Mouse (Mus musculus): ENCODE measurements at regions not wholly inside any gene's neighbourhood (a gene's known extent, or its start where the extent isn't known, plus 50 kb on each side); places are given as distances from the start of the nearest gene placed in this dataset.

DNA sequence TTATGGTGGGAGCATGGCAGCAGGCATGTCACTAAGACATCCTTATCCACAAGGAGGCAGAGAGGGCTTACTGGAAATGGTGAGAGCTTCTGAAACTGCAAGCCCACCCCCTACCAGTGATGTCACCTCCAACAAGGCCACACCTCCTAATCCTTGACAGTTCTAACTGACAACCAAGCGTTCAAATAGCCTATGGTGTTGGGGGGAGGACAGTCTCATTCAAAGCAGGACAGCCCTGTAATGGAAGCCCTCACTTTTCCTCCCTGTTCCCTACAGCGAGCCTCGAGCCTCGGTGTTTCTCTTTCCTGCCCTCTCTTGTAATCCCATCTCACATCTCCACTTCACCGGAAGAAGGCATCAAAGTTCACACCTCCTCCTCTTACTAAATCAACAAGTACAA, 2290.6 kb upstream of the Gm7489 start:
- no peaks in the 10 kb centered on the region for H3K36me3 ChIP-seq
- H3K9me3 ChIP-seq = no peaks in the 10 kb centered on the region
- H3K27ac ChIP-seq (replicated peaks) = no peak overlapping the region
- no peak for ATAC-seq (ENCODE audit: low FRiP score, low read depth)
- H3K9ac ChIP-seq (replicated peaks) = no peak overlapping the region
- H3K4me1 ChIP-seq = peaks cover 8% of the 10 kb centered on the region
- H3K4me2 ChIP-seq (replicated peaks) = no peak overlapping the region
- H3K4me3 ChIP-seq = no peak overlapping the region
- 0 out of 2 replicates have a peak, but pooled peaks cover 4% of the 10 kb centered on the region for H3K27me3 ChIP-seq
- WGBS = 69% methylated on average over 5 of the region's 5 CpGs

DNA sequence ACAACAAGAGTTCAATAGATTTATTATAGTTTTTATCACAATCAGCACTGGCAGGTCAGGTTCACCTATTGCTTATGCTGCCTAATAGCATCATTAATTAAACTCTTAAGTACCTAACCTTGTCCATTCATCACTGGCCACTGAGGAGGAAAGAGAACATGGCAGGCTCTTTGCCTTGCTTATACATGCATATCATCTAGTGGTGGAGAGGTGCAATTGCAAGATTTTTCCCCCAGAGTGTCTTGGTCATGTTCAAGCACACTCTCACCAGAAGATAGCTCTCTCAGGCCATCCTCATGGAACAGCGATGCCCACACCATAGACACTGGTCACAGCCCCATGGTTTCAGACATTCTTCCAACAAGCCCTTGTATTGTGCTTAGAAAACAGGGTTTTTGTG, 2289.1 kb upstream of the Gm7489 start:
- Histone ChIP-seq H3K27ac (replicated peaks) (no peak overlapping the region), H3K27me3 (0 out of 2 replicates have a peak, but pooled peaks cover 2% of the 10 kb centered on the region), H3K9ac (replicated peaks) (no peak overlapping the region), H3K4me2 (replicated peaks) (no peak overlapping the region), H3K9me3 (no peaks in the 10 kb centered on the region), H3K4me3 (no peak overlapping the region), H3K36me3 (no peaks in the 10 kb centered on the region), H3K4me1 (peaks cover 8% of the 10 kb centered on the region)
- ATAC-seq (ENCODE audit: low FRiP score, low read depth) = 0 out of 2 replicates have a peak, but pooled peaks have one; percentile 10
- 84% methylated on average over 1 of the region's 1 CpGs for WGBS

DNA sequence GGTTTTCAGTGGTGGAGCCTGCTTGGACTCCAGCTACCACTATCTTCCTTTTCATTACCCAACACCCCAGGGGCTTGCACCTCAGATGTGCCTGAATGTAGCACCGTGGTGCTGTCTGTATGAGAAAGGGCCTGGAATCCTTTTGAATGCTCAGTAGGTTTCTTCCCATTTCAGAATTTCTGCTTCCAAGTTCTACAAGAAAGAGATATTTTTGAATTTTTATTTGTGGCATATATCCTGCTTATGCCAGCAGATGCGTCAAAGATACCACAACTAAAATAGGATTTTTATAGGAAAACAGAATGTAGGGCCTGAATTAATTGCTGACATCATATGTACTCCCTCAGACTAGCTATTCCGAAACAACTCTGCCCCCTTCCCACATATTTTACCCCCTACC, 2286.9 kb upstream of the Gm7489 start:
- no peaks in the 10 kb centered on the region for H3K36me3 ChIP-seq
- no peak overlapping the region for H3K4me2 ChIP-seq (replicated peaks)
- no peaks in the 10 kb centered on the region for H3K4me1 ChIP-seq
- 85% methylated on average over 3 of the region's 3 CpGs for WGBS
- no peak overlapping the region for H3K4me3 ChIP-seq
- ATAC-seq (ENCODE audit: low FRiP score, low read depth) = no peak
- no peak overlapping the region for H3K27ac ChIP-seq (replicated peaks)
- H3K9me3 ChIP-seq = no peaks in the 10 kb centered on the region
- H3K27me3 ChIP-seq = no peaks in the 10 kb centered on the region
- H3K9ac ChIP-seq (replicated peaks) = no peak overlapping the region

DNA sequence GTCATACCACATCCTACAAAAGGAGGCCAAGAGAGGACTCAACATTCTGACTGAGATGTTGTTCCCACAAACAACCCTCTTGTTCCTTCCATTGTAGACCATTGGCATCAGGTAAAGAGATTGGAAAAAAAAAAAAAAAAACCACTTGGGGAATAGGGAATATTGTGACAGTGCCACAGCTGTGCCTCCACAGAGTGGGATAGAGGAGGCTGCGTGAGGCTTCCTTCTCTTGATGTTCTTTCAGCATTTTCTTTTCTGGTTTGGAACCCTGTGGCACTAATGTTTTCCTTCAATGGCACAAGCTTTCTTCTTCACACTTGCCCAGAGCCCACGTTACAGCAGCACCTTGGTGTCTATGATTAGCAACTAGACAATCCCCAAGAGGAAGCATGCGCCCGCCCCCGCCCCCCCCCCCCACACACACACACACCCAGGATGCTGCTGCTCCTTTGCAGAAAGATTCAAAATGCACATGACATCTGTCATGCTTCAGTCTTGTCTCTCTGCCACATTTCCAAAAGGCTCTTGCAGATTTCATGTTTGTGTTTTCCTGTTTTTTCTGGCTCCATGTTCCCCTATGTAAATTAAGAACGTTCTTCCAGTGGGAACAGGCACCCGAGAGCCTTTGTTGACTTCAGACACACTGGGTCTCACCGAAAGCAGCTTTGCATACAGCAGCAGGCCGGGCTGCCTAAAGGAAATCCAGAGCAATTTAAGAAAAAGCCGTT, 2283.4 kb upstream of the Gm7489 start:
- H3K27me3 ChIP-seq = no peaks in the 10 kb centered on the region
- no peaks in the 10 kb centered on the region for H3K36me3 ChIP-seq
- no peaks in the 10 kb centered on the region for H3K4me1 ChIP-seq
- H3K9ac ChIP-seq (replicated peaks) = no peak overlapping the region
- no peak overlapping the region for H3K4me3 ChIP-seq
- H3K4me2 ChIP-seq (replicated peaks) = 0 out of 2 replicates have a peak overlapping the region, but pooled peaks have one; percentile 9
- 46% methylated on average over 10 of the region's 10 CpGs for WGBS
- peak; percentile 44 for ATAC-seq (ENCODE audit: low FRiP score, low read depth)
- H3K9me3 ChIP-seq = no peaks in the 10 kb centered on the region
- H3K27ac ChIP-seq (replicated peaks) = no peak overlapping the region

DNA sequence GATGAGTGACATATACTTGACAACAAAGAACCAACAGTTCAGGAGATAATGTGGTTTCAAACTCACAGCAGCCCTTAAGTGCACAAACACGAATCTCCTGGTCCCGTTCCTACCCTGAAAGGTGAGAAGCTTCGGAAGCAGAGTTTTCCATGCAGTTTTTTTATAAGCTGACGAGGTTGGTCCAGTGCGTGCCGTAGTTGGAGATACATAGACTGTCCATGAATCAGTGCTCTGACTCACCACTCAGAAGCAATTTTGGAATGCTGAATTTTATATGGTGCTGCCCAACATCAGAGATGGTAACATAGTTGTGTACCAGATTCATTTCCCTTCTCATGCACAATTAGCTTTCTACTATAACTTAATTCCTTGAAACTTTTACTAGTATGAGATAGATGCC, 2263.3 kb upstream of the Gm7489 start:
- Histone ChIP-seq H3K36me3 (no peaks in the 10 kb centered on the region), H3K27ac (replicated peaks) (no peak overlapping the region), H3K4me1 (no peaks in the 10 kb centered on the region), H3K9me3 (no peaks in the 10 kb centered on the region), H3K4me3 (no peak overlapping the region), H3K27me3 (no peaks in the 10 kb centered on the region), H3K9ac (replicated peaks) (no peak overlapping the region), H3K4me2 (replicated peaks) (no peak overlapping the region)
- no peak for ATAC-seq (ENCODE audit: low FRiP score, low read depth)
- 88% methylated on average over 6 of the region's 6 CpGs for WGBS

DNA sequence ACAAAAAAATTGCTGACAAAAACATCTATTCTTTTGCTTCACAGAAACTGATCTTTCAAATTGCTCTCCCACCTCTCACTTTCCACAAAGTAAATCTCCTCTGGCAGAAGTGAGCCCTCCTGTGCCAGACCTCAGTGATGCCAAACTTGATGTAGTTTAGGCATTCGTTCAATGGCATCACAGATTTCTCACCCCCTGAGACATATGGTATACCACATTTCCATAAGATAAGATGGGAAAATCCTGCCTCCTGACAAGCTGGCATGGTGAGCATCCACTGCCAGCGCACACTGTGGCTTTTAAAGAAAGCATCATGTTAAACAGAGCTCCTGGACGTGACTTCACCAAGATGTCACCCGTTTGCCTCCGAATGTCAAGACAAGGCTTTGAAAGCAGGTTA, 2257.2 kb upstream of the Gm7489 start:
- Histone ChIP-seq H3K27me3 (no peaks in the 10 kb centered on the region), H3K4me3 (no peak overlapping the region), H3K36me3 (no peaks in the 10 kb centered on the region), H3K27ac (replicated peaks) (no peak overlapping the region), H3K9me3 (no peaks in the 10 kb centered on the region), H3K4me1 (no peaks in the 10 kb centered on the region), H3K9ac (replicated peaks) (no peak overlapping the region), H3K4me2 (replicated peaks) (no peak overlapping the region)
- 92% methylated on average over 5 of the region's 5 CpGs for WGBS
- no peak for ATAC-seq (ENCODE audit: low FRiP score, low read depth)

DNA sequence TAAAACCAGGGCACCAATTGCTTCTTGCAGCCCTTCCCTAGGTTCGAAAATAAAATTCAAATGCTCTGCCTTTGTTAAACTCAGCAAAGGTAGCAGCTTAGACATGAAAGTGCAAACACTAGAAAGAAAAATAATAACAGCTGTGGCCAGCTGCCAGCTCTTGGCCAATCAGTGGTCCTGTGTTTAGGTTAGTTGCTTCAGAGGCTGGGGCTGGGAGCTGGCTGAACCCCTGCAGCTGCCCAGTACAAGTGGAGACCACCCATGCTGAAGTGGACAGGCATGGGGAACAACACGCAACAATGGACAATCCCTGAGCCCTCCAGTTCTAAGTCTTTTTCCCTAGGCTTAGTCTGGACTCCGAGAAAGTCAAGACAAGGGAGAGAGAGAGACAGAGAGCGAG, 2256.2 kb upstream of the Gm7489 start:
- H3K27me3 ChIP-seq = no peaks in the 10 kb centered on the region
- no peak overlapping the region for H3K9ac ChIP-seq (replicated peaks)
- no peaks in the 10 kb centered on the region for H3K36me3 ChIP-seq
- H3K4me3 ChIP-seq = no peak overlapping the region
- no peaks in the 10 kb centered on the region for H3K4me1 ChIP-seq
- no peak overlapping the region for H3K4me2 ChIP-seq (replicated peaks)
- H3K27ac ChIP-seq (replicated peaks) = no peak overlapping the region
- peak; percentile 75 for ATAC-seq (ENCODE audit: low FRiP score, low read depth)
- 28% methylated on average over 4 of the region's 4 CpGs for WGBS
- no peaks in the 10 kb centered on the region for H3K9me3 ChIP-seq

DNA sequence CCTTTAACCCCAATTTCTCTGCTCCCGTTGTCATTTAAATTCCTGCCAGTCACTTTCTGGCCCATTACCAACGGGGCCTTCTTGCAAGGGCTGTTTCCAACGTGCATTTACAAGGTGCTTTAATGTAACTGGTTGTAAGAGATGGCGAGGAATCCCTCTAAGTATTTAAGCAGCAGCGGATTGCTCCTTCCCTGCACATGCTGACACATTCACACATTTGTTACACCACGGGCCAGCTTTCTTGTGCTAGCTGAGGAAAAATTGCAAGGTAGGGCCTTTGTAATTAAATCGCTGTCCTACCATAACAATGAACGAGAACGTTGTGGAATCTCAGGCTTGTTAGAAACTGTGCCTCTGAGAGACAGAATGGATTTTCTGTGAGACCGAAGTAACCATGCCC, 2252.8 kb upstream of the Gm7489 start:
- Histone ChIP-seq H3K27ac (replicated peaks) (no peak overlapping the region), H3K36me3 (no peaks in the 10 kb centered on the region), H3K27me3 (no peaks in the 10 kb centered on the region), H3K4me3 (no peak overlapping the region), H3K4me1 (peaks cover 11% of the 10 kb centered on the region; the same call in 1 of the 2 replicates), H3K4me2 (replicated peaks) (no peak overlapping the region), H3K9me3 (no peaks in the 10 kb centered on the region), H3K9ac (replicated peaks) (no peak overlapping the region)
- WGBS = 71% methylated on average over 10 of the region's 10 CpGs
- no peak for ATAC-seq (ENCODE audit: low FRiP score, low read depth)

DNA sequence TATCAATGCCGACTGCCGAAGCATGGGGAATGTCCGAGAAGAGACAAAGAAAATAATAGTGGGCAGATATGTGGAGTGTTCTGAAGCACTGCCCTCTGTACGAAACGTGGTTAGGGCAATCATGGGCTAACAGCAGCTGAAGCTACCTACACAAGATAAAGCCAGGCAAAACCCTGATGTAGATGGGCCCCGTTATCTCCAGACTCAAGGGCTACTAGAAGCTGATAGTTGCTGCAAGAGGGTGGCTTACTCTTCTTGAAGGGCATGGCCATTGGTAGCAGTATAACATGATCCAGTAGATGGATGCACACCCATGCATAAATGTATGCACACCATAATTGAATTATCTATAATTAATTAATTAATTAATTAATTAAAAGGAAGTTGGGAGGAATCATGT, 2251.6 kb upstream of the Gm7489 start:
- no peak overlapping the region for H3K4me2 ChIP-seq (replicated peaks)
- no peak overlapping the region for H3K27ac ChIP-seq (replicated peaks)
- H3K4me3 ChIP-seq = no peak overlapping the region
- no peaks in the 10 kb centered on the region for H3K36me3 ChIP-seq
- 96% methylated on average over 6 of the region's 6 CpGs for WGBS
- no peak for ATAC-seq (ENCODE audit: low FRiP score, low read depth)
- no peaks in the 10 kb centered on the region for H3K9me3 ChIP-seq
- H3K27me3 ChIP-seq = no peaks in the 10 kb centered on the region
- H3K4me1 ChIP-seq = peaks cover 11% of the 10 kb centered on the region; the same call in 1 of the 2 replicates
- no peak overlapping the region for H3K9ac ChIP-seq (replicated peaks)

DNA sequence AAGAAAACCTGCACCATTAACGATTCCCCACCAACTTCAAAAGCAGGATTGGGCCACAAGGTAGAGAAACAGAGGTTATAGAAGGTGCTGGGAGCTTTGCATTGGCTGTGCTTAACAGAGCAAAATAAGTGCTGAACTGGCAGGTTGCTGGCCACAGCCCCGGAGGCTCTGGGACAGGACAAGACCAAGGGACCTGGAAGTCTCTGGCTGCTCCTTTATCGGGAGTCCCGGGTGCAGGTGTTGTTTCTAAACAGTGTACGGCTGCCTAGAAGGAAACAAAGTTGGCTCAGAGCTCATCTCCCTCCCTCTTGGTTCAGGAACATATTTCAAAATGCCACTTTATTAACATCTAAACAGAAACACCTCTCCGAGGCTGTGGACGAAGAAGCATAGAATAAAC, 2250.0 kb upstream of the Gm7489 start:
- WGBS = 25% methylated on average over 7 of the region's 7 CpGs
- Histone ChIP-seq H3K27ac (replicated peaks) (0 out of 2 replicates have a peak overlapping the region, but pooled peaks have one; percentile 10), H3K4me2 (replicated peaks) (peak overlapping the region; percentile 49), H3K9me3 (no peaks in the 10 kb centered on the region), H3K27me3 (no peaks in the 10 kb centered on the region), H3K36me3 (no peaks in the 10 kb centered on the region), H3K4me1 (peaks cover 11% of the 10 kb centered on the region; the same call in 1 of the 2 replicates), H3K4me3 (peak overlapping the region; percentile 26), H3K9ac (replicated peaks) (peak overlapping the region; percentile 37)
- ATAC-seq (ENCODE audit: low FRiP score, low read depth) = peak; percentile 66

DNA sequence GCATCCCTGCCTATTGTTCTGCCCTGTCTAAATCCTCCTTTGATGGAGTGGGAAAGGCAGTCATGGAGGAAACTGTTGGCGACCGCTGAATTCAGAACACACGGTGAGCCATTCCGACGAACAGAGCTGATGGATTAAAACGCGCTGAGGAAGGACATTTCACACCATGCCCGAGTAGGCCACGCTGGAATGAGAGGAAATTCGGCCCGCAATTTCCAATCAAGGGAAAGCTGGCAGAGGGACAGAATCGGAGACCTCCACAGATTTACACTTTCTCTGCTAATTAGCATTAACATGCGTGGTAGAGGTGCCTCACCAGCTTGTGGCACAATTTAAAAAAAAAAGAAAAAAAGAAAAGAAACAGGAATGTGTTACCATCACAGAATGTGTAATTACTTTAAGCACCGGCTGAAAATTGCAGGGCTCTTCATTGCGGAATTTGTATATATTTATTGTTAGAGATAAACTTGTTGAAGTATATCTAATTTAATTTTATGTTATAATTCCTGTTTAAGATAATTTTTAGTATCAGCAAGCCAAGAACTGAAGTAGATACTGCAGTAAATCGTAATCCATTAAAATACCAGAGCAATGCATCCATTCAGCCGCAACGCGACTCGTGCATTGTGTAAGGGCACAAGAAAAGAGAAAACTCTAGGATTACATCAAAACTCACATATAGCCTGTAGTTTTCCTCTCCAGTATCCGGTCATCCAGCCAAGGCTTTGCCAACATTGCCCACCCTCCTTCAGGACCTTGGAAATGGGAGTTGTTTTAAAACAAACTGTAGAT, 2249.4 kb upstream of the Gm7489 start:
- peak; percentile 63 for ATAC-seq (ENCODE audit: low FRiP score, low read depth)
- peaks cover 11% of the 10 kb centered on the region; the same call in 1 of the 2 replicates for H3K4me1 ChIP-seq
- H3K27ac ChIP-seq (replicated peaks) = 0 out of 2 replicates have a peak overlapping the region, but pooled peaks have one; percentile 10
- no peaks in the 10 kb centered on the region for H3K9me3 ChIP-seq
- H3K9ac ChIP-seq (replicated peaks) = peak overlapping the region; percentile 37
- WGBS = 32% methylated on average over 21 of the region's 21 CpGs
- H3K4me2 ChIP-seq (replicated peaks) = peak overlapping the region; percentile 49
- peak overlapping the region; percentile 26 for H3K4me3 ChIP-seq
- no peaks in the 10 kb centered on the region for H3K27me3 ChIP-seq
- H3K36me3 ChIP-seq = no peaks in the 10 kb centered on the region

DNA sequence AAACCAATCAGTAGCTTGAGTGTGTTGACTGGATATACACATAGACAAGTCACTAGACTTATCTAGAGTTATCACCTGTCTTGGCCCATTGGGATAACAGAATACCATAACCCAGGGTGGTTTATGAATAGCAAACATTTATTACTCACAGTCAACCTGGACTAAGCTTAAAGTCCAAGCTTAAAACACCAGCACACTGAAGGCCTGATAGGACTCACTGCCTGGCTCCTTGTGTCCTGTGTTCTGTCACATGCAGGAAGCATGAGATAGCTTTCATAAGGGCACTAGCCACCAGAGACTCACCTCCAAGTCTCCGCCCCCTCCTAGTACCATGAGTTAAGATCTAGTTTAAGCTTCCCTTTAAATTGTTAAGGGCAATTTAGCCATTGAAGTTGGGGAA, 2247.1 kb upstream of the Gm7489 start:
- no peaks in the 10 kb centered on the region for H3K36me3 ChIP-seq
- H3K4me3 ChIP-seq = no peak overlapping the region
- no peaks in the 10 kb centered on the region for H3K9me3 ChIP-seq
- 97% methylated on average over 1 of the region's 1 CpGs for WGBS
- no peak for ATAC-seq (ENCODE audit: low FRiP score, low read depth)
- peaks cover 11% of the 10 kb centered on the region; the same call in 1 of the 2 replicates for H3K4me1 ChIP-seq
- no peak overlapping the region for H3K27ac ChIP-seq (replicated peaks)
- no peak overlapping the region for H3K4me2 ChIP-seq (replicated peaks)
- H3K27me3 ChIP-seq = no peaks in the 10 kb centered on the region
- no peak overlapping the region for H3K9ac ChIP-seq (replicated peaks)
